Mouse (Mus musculus) midbrain, embryonic 16.5 days (tissue): ENCODE results near the gene Pkp4. TPM values are rescaled to one million over a fixed set of nuclear protein-coding genes. Genes with fewer than 3 reads are reported as not detected.

Experiments
- ATAC-seq: fragments of 200-750 bp; cut with Nextera tagmentation; 2 replicates; pipeline ENCODE4 v1.8.0; 2017; ENCODE audit warnings: moderate TSS enrichment
- H3K27ac ChIP-seq: fragments of 300-500 bp; sonication (generic); 2 replicates; pipeline ENCODE4 v1.5.1; 2014; ENCODE audit warnings: mild to moderate bottlenecking, low read length, mixed read lengths
- H3K27me3 ChIP-seq: fragments of 300-500 bp; sonication (generic); 2 replicates; pipeline ENCODE4 v1.6.1; 2014; ENCODE audit warnings: low read depth, low read length, mixed read lengths; ENCODE audit not compliant: control insufficient read depth, insufficient read depth
- H3K36me3 ChIP-seq: fragments of 300-500 bp; sonication (generic); 2 replicates; pipeline ENCODE4 v1.6.1; 2014; ENCODE audit warnings: mild to moderate bottlenecking, low read length, moderate library complexity, mixed read lengths; ENCODE audit not compliant: control insufficient read depth, insufficient read depth
- H3K4me1 ChIP-seq: fragments of 300-500 bp; sonication (generic); 2 replicates; pipeline ENCODE4 v1.6.1; 2014; ENCODE audit warnings: mild to moderate bottlenecking, low read length, mixed read lengths; ENCODE audit not compliant: control insufficient read depth, insufficient read depth
- H3K4me2 ChIP-seq: fragments of 300-500 bp; sonication (generic); 2 replicates; pipeline ENCODE4 v1.6.1; 2014; ENCODE audit warnings: mild to moderate bottlenecking, low read length, mixed read lengths
- H3K4me3 ChIP-seq: fragments of 300-500 bp; sonication (generic); 2 replicates; pipeline ENCODE4 v1.5.1; 2014; ENCODE audit warnings: low read depth, mild to moderate bottlenecking, low read length, moderate library complexity, mixed read lengths
- H3K9ac ChIP-seq: fragments of 300-500 bp; sonication (generic); 2 replicates; pipeline ENCODE4 v1.6.1; 2014; ENCODE audit warnings: low read depth, low read length, mixed read lengths
- H3K9me3 ChIP-seq: fragments of 300-500 bp; sonication (generic); replicated peaks from 2 replicates; pipeline ENCODE4 v1.6.1; 2014; ENCODE audit warnings: mild to moderate bottlenecking, low read length, mixed read lengths; ENCODE audit not compliant: control insufficient read depth, poor library complexity, severe bottlenecking
- WGBS: fragments of 180-500 bp; shearing (Covaris S2); extraction: QIAGEN DNeasy Blood & Tissue Kit; methylation state at CpG from one replicate; pipeline ENCODE4 v1.1.7; 2014; 5-methylcytosine and 5-hydroxymethylcytosine counted together
- polyA plus RNA-seq: library from polyadenylated mRNA; unstranded; fragments of >200 nt; fragmentation: Nextera tagmentation; extraction: Ambion mirVana; gene quantifications from 2 replicates; pipeline ENCODE4 v1.2.1, GENCODE M21; 2015

Gene Pkp4
- polyA plus RNA-seq, 1 experiment from 2014 or later, result 27.1 TPM

DNA sequence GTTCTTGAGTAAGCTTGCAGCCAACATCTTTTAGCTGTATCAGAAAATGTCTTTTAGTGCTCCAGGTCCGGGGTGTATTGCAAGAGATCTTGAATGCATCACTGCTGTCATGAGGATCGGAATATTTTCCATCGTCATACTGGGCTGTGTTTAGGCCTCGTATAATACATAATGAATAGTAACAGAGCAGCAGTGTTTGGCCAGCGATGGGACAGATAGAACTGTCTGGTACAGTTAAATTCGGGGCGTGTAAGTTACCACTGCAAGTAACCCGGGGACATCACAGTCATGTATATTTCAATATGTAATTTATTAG lies 1.6 kb downstream of the Pkp4 start:
- Histone ChIP-seq H3K9me3 (no peaks in the 10 kb centered on the region), H3K27me3 (no peaks in the 10 kb centered on the region), H3K4me1 (peaks cover 15% of the 10 kb centered on the region), H3K36me3 (no peaks in the 10 kb centered on the region), H3K27ac (peak overlapping the region; percentile 91; the same call in 1 of the 2 replicates), H3K4me3 (peak overlapping the region; percentile 80), H3K4me2 (peak overlapping the region; percentile 71), H3K9ac (peak overlapping the region; percentile 81)
- no peak for ATAC-seq
- 24% methylated on average over 8 of the region's 8 CpGs for WGBS

DNA sequence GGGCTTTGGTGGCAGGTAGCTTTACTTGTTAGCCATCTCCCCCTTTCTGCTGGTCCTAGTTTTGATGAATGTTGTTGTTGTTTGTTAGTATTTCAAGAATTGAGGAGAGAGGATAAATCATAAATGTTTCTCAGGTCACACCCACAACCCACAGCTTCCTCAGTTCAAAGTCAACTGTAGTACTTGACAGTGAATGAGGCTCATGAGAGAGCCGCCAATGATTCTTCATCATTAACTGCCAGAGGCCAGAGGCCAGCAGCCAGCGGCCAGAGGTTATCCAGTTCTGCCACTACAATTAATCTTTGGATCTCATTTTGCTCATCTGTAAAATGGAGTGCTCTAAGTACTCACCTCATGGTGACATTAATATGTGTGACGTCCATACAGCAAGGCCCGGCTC lies 6.3 kb downstream of the Pkp4 start:
- no peaks in the 10 kb centered on the region for H3K36me3 ChIP-seq
- H3K27me3 ChIP-seq, result no peaks in the 10 kb centered on the region
- no peak for ATAC-seq
- H3K4me1 ChIP-seq, result peaks cover 15% of the 10 kb centered on the region
- H3K4me2 ChIP-seq, result no peak overlapping the region
- H3K9ac ChIP-seq, result no peak overlapping the region
- H3K27ac ChIP-seq, result no peak overlapping the region
- no peak overlapping the region for H3K4me3 ChIP-seq
- no peaks in the 10 kb centered on the region for H3K9me3 ChIP-seq
- 87% methylated on average over 4 of the region's 4 CpGs for WGBS

GRCm38 (mm10) chr2:59167830-59168229 lies 7.2 kb downstream of the Pkp4 start:
- Histone ChIP-seq H3K27me3 (no peaks in the 10 kb centered on the region), H3K36me3 (no peaks in the 10 kb centered on the region), H3K4me3 (no peak overlapping the region), H3K4me1 (peaks cover 10% of the 10 kb centered on the region), H3K9ac (no peak overlapping the region), H3K4me2 (no peak overlapping the region), H3K9me3 (no peaks in the 10 kb centered on the region), H3K27ac (no peak overlapping the region)
- WGBS, result 83% methylated on average over 4 of the region's 4 CpGs
- ATAC-seq, result no peak

DNA sequence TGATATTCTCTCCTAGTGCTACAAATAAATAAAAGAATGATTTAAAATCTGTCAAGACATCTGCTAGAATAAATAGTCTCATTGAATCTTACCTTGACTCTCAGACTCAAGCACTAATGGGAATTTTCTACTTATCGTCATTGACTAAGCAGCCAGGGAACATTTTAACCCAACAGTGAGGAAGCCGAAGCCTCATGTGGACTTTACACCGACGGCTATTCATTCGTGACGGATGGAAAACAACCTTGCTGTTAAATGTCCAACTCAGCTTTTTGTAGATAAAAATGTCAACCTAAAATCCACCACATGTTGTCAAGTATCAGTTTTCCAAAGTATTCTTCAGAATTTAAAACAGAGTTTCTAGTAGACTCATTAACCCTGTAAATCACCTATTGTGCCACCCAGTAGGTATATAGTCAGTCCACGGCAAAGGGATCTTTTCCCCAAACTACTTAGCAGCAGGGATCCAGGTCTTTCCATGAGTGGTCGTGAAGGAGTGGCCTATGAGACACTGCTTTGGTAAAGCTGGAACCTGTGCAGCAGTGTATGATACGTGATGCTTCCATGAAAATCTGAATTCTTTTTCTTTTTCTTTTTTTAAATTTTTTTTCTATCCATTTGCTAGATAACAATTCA lies 9.0 kb downstream of the Pkp4 start:
- H3K4me3 ChIP-seq, result no peak overlapping the region
- WGBS, result 82% methylated on average over 9 of the region's 9 CpGs
- H3K36me3 ChIP-seq, result no peaks in the 10 kb centered on the region
- no peak for ATAC-seq
- H3K27ac ChIP-seq, result no peak overlapping the region
- H3K9ac ChIP-seq, result no peak overlapping the region
- no peak overlapping the region for H3K4me2 ChIP-seq
- H3K27me3 ChIP-seq, result no peaks in the 10 kb centered on the region
- no peaks in the 10 kb centered on the region for H3K4me1 ChIP-seq
- no peaks in the 10 kb centered on the region for H3K9me3 ChIP-seq

- 81% methylated on average over 3 of the region's 3 CpGs for WGBS
These were observed 9.5 kb downstream of the Pkp4 start for GRCm38 (mm10) chr2:59170208-59170589.

DNA sequence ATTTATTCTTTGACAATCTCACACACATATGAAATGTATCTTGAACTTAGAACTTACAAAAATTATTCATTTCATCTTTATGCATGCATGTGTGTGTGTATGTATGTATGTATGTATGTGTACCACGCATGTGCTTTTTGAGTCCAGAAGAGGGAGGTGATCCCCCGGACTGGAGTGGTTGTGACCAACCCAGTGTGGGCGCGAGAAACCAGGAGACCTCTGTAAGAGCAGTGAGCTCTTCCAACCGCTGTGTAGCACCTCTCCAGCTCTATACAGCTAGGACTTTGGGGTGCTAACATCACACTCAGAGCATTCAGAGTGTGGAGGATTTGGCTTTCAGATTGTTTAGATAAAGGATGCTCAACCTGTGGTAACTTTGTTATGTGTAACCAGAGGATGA lies 9.9 kb downstream of the Pkp4 start:
- ATAC-seq, result no peak
- H3K4me3 ChIP-seq, result no peak overlapping the region
- no peak overlapping the region for H3K4me2 ChIP-seq
- H3K36me3 ChIP-seq, result no peaks in the 10 kb centered on the region
- H3K9me3 ChIP-seq, result no peaks in the 10 kb centered on the region
- no peaks in the 10 kb centered on the region for H3K27me3 ChIP-seq
- no peak overlapping the region for H3K27ac ChIP-seq
- H3K4me1 ChIP-seq, result no peaks in the 10 kb centered on the region
- WGBS, result over 99% methylated on average over 5 of the region's 5 CpGs
- no peak overlapping the region for H3K9ac ChIP-seq

More at GRCm38 (mm10) chr2:59170208-59170589, 9.5 kb downstream of the Pkp4 start:
- ATAC-seq, result no peak
- Histone ChIP-seq H3K9ac (no peak overlapping the region), H3K36me3 (no peaks in the 10 kb centered on the region), H3K4me2 (no peak overlapping the region), H3K27me3 (no peaks in the 10 kb centered on the region), H3K4me3 (no peak overlapping the region), H3K27ac (no peak overlapping the region), H3K9me3 (no peaks in the 10 kb centered on the region), H3K4me1 (no peaks in the 10 kb centered on the region)

GRCm38 (mm10) chr2:59171533-59171932 lies 10.9 kb downstream of the Pkp4 start:
- no peaks in the 10 kb centered on the region for H3K4me1 ChIP-seq
- no peak overlapping the region for H3K4me3 ChIP-seq
- H3K4me2 ChIP-seq, result no peak overlapping the region
- H3K9ac ChIP-seq, result no peak overlapping the region
- ATAC-seq, result no peak
- H3K27me3 ChIP-seq, result no peaks in the 10 kb centered on the region
- H3K27ac ChIP-seq, result no peak overlapping the region
- 86% methylated on average over 5 of the region's 5 CpGs for WGBS
- H3K9me3 ChIP-seq, result no peaks in the 10 kb centered on the region
- H3K36me3 ChIP-seq, result no peaks in the 10 kb centered on the region

GRCm38 (mm10) chr2:59175926-59176325 lies 15.3 kb downstream of the Pkp4 start:
- Histone ChIP-seq H3K9ac (no peak overlapping the region), H3K9me3 (no peaks in the 10 kb centered on the region), H3K4me1 (peaks cover 15% of the 10 kb centered on the region), H3K4me3 (no peak overlapping the region), H3K27ac (no peak overlapping the region), H3K4me2 (no peak overlapping the region), H3K27me3 (no peaks in the 10 kb centered on the region), H3K36me3 (no peaks in the 10 kb centered on the region)
- 96% methylated on average over 6 of the region's 6 CpGs for WGBS
- no peak for ATAC-seq

DNA sequence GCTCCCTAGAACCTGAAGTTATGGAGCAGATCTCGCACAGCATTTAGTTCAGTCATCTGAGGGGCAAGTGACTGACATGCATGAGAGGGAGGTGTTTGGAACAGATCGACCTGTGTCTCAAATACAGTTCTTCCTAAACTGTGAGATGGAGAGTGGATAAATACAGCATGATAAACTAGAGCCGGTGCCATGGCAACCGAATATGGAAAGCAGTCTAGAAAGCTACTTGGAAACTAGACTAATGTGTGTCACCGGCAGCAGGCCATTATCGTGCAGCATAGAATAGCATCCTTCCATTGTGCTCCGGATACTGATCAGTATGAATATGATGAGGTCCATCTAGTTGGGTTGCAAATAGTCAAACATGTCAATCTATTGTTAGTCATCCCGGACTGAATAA lies 17.5 kb downstream of the Pkp4 start:
- H3K9ac ChIP-seq, result no peak overlapping the region
- 68% methylated on average over 8 of the region's 8 CpGs for WGBS
- no peak overlapping the region for H3K27ac ChIP-seq

More for the DNA sequence above, 17.5 kb downstream of the Pkp4 start:
- peak; percentile 62 for ATAC-seq
- no peaks in the 10 kb centered on the region for H3K36me3 ChIP-seq
- H3K4me2 ChIP-seq, result no peak overlapping the region
- no peaks in the 10 kb centered on the region for H3K27me3 ChIP-seq
- no peaks in the 10 kb centered on the region for H3K9me3 ChIP-seq
- H3K4me3 ChIP-seq, result no peak overlapping the region
- H3K4me1 ChIP-seq, result peaks cover 15% of the 10 kb centered on the region
